8 mouse cellular contexts compared by ENCODE assay signal in genomic region chr15:103284647-103285046, GRCm38 (mm10). TPM values are rescaled to one million over a fixed set of nuclear protein-coding genes. Genes with fewer than 3 reads are reported as not detected.
DNase-seq lines count a peak whose midpoint lies in the region; ATAC-seq and TF ChIP-seq lines count a peak whose summit lies in the region.
"Had no signal": no experiment of that assay in that cellular context is flagged by ENCODE, and none has a peak within 500 bp of the region (broad histone marks: within the 10 kb centered on the region; RNA-seq: fewer than 3 reads in every experiment).

No protein-coding gene starts in this region.

- WGBS in heart, embryonic 16.5 days: 16% methylated on average over 2 of the region's 2 CpGs
- 36% methylated on average over 2 of the region's 2 CpGs for WGBS in liver, embryonic 16.5 days (ENCODE audit: insufficient replicate concordance)

- TF ChIP-seq CTCF in brain, embryonic 14.5 days (IDR thresholded peaks at IDR 0.05; ENCODE audit: borderline replicate concordance, extremely low read depth, insufficient read depth, insufficient read length): peak; percentile 22; the same call in 1 of the 2 replicates

- H3K4me3 ChIP-seq in heart, embryonic 16.5 days (ENCODE audit: low read length): no peak overlapping the region
- H3K4me3 ChIP-seq in liver, embryonic 16.5 days (ENCODE audit: low read depth, low read length): no peak overlapping the region

- H3K9ac ChIP-seq in heart, embryonic 16.5 days (ENCODE audit: low read length): no peak overlapping the region
- peak overlapping the region; percentile 4; the same call in 1 of the 2 replicates for H3K9ac ChIP-seq in liver, embryonic 16.5 days (ENCODE audit: low read depth, low read length)

- no peak for ATAC-seq in heart, embryonic 16.5 days (replicated peaks; ENCODE audit: extremely low read depth, insufficient read depth, low FRiP score)
- ATAC-seq in liver, embryonic 16.5 days (ENCODE audit: low read depth): no peak
- ATAC-seq in erythroid progenitor cell, adult 5-6 weeks (replicated peaks; ENCODE audit: low FRiP score, poor library complexity, severe bottlenecking): no peak

- no peak for TF ChIP-seq POLR2A in brain, embryonic 14.5 days (IDR thresholded peaks at IDR 0.05; ENCODE audit: borderline replicate concordance, extremely low read depth, insufficient read depth, insufficient read length, poor library complexity, severe bottlenecking)

- H3K9me3 ChIP-seq in heart, embryonic 16.5 days (replicated peaks; ENCODE audit: control insufficient read depth, low read length): no peaks in the 10 kb centered on the region
- H3K9me3 ChIP-seq in liver, embryonic 16.5 days (replicated peaks; ENCODE audit: control insufficient read depth, low read length): no peaks in the 10 kb centered on the region

- H3K27ac ChIP-seq in heart, embryonic 16.5 days (ENCODE audit: low read length): peak overlapping the region; percentile 71
- H3K27ac ChIP-seq in liver, embryonic 16.5 days (ENCODE audit: low read length): 0 out of 2 replicates have a peak overlapping the region, but pooled peaks have one; percentile 13

- H3K4me1 ChIP-seq in heart, embryonic 16.5 days (ENCODE audit: control insufficient read depth, insufficient read depth, low read length): peaks cover 18% of the 10 kb centered on the region
- H3K4me1 ChIP-seq in liver, embryonic 16.5 days (ENCODE audit: control insufficient read depth, low read depth, low read length): peaks cover 34% of the 10 kb centered on the region

- H3K27me3 ChIP-seq in heart, embryonic 16.5 days (ENCODE audit: control insufficient read depth, insufficient read depth, low read length): no peaks in the 10 kb centered on the region
- H3K27me3 ChIP-seq in liver, embryonic 16.5 days (ENCODE audit: control insufficient read depth, insufficient read depth, low read depth, low read length): no peaks in the 10 kb centered on the region

- H3K4me2 ChIP-seq in heart, embryonic 16.5 days (ENCODE audit: low read depth, low read length): no peak overlapping the region
- no peak overlapping the region for H3K4me2 ChIP-seq in liver, embryonic 16.5 days (ENCODE audit: low read depth, low read length)

- no peak for DNase-seq in heart, postnatal 4 days
- DNase-seq in 3T3-L1 (ENCODE audit: low read depth, low spot score): peak; percentile 73
- no peak for DNase-seq in brain, embryonic 14.5 days (ENCODE audit: low read depth)
- no peak for DNase-seq in left cerebral cortex, adult 8-10 months (ENCODE audit: low spot score in 2 of 2)

- no peaks in the 10 kb centered on the region for H3K36me3 ChIP-seq in heart, embryonic 16.5 days (ENCODE audit: control insufficient read depth, insufficient read depth)
- peaks cover 7% of the 10 kb centered on the region for H3K36me3 ChIP-seq in liver, embryonic 16.5 days (ENCODE audit: control insufficient read depth, insufficient read depth)

RNA-seq across cellular contexts. Expression of gene Copz1, which starts 12.1 kb away (rescaled TPM):
- 155 and 161 TPM in 2 replicates for polyA plus RNA-seq in heart, embryonic 16.5 days (2015; fragmentation: Nextera tagmentation; extraction: Ambion mirVana)
- 10 to 100 TPM; 88.7 to 91.2 TPM for total RNA-seq in heart, postnatal 4 days (2021)
- 165 and 192 TPM in 2 replicates for polyA plus RNA-seq in brain, embryonic 14.5 days (2012; rRNA removed)
- 194 TPM in 2 replicates for polyA plus RNA-seq in liver, embryonic 16.5 days (2015; fragmentation: Nextera tagmentation; extraction: Ambion mirVana)
- total RNA-seq in left cerebral cortex, adult 8-10 months (2022): 10 to 100 TPM; 90.9 to 93.2 (median 91.9) TPM
- 158 and 167 TPM in 2 replicates for total RNA-seq in erythroid progenitor cell, adult 5-6 weeks (2015; ENCODE audit: low replicate concordance)
- 37.6 and 42.4 TPM in 2 replicates for total RNA-seq in erythroid progenitor cell, adult 5-6 weeks (2017; ENCODE audit: low replicate concordance)

RNA-seq across cellular contexts. Expression of gene Gpr84, which starts 25.8 kb away (rescaled TPM):
- polyA plus RNA-seq in heart, embryonic 16.5 days (2015; fragmentation: Nextera tagmentation; extraction: Ambion mirVana): 0.19 TPM in 1 of 2 replicates, not detected in the other
- total RNA-seq in heart, postnatal 4 days (2021): not detected
- 0.30 and 0.33 TPM in 2 replicates for polyA plus RNA-seq in brain, embryonic 14.5 days (2012; rRNA removed)
- polyA plus RNA-seq in liver, embryonic 16.5 days (2015; fragmentation: Nextera tagmentation; extraction: Ambion mirVana): 1.0 and 1.1 TPM in 2 replicates
- 1 to 10 TPM in 2 of 4 experiments, under 1 TPM in 2; 0.76 to 6.8 (median 2.8) TPM for total RNA-seq in left cerebral cortex, adult 8-10 months (2022)
- total RNA-seq in erythroid progenitor cell, adult 5-6 weeks (2015; ENCODE audit: low replicate concordance): 0.72 TPM in 1 of 2 replicates, not detected in the other
- 3.9 TPM in 1 of 2 replicates, not detected in the other for total RNA-seq in erythroid progenitor cell, adult 5-6 weeks (2017; ENCODE audit: low replicate concordance)

RNA-seq across cellular contexts. Expression of gene Nfe2, which starts 26.4 kb away (rescaled TPM):
- 3.3 and 3.9 TPM in 2 replicates for polyA plus RNA-seq in heart, embryonic 16.5 days (2015; fragmentation: Nextera tagmentation; extraction: Ambion mirVana)
- total RNA-seq in heart, postnatal 4 days (2021): 1 to 10 TPM; 1.0 to 1.1 TPM
- 0.53 and 1.2 TPM in 2 replicates for polyA plus RNA-seq in brain, embryonic 14.5 days (2012; rRNA removed)
- polyA plus RNA-seq in liver, embryonic 16.5 days (2015; fragmentation: Nextera tagmentation; extraction: Ambion mirVana): 202 and 220 TPM in 2 replicates
- total RNA-seq in left cerebral cortex, adult 8-10 months (2022): not detected
- total RNA-seq in erythroid progenitor cell, adult 5-6 weeks (2015; ENCODE audit: low replicate concordance): 368 and 436 TPM in 2 replicates
- 353 and 370 TPM in 2 replicates for total RNA-seq in erythroid progenitor cell, adult 5-6 weeks (2017; ENCODE audit: low replicate concordance)
- total RNA-seq: left cerebral cortex, postnatal 4 days had no signal

RNA-seq across cellular contexts. Expression of gene Hnrnpa1, which starts 44.4 kb away (rescaled TPM):
- polyA plus RNA-seq in heart, embryonic 16.5 days (2015; fragmentation: Nextera tagmentation; extraction: Ambion mirVana): 344 and 353 TPM in 2 replicates
- total RNA-seq in heart, postnatal 4 days (2021): 100 to 1,000 TPM; 408 to 415 TPM
- 976 and 1,085 TPM in 2 replicates for polyA plus RNA-seq in brain, embryonic 14.5 days (2012; rRNA removed)
- 174 and 193 TPM in 2 replicates for polyA plus RNA-seq in liver, embryonic 16.5 days (2015; fragmentation: Nextera tagmentation; extraction: Ambion mirVana)
- total RNA-seq in left cerebral cortex, adult 8-10 months (2022): 100 to 1,000 TPM; 254 to 309 (median 279) TPM
- total RNA-seq in erythroid progenitor cell, adult 5-6 weeks (2015; ENCODE audit: low replicate concordance): 198 and 238 TPM in 2 replicates
- total RNA-seq in erythroid progenitor cell, adult 5-6 weeks (2017; ENCODE audit: low replicate concordance): 338 and 377 TPM in 2 replicates

RNA-seq across cellular contexts. Expression of gene Cbx5, which starts 45.0 kb away (rescaled TPM):
- 70.4 and 81.2 TPM in 2 replicates for polyA plus RNA-seq in heart, embryonic 16.5 days (2015; fragmentation: Nextera tagmentation; extraction: Ambion mirVana)
- 100 to 1,000 TPM; 146 TPM for total RNA-seq in heart, postnatal 4 days (2021)
- polyA plus RNA-seq in brain, embryonic 14.5 days (2012; rRNA removed): 101 and 118 TPM in 2 replicates
- polyA plus RNA-seq in liver, embryonic 16.5 days (2015; fragmentation: Nextera tagmentation; extraction: Ambion mirVana): 40.6 and 45.9 TPM in 2 replicates
- total RNA-seq in left cerebral cortex, adult 8-10 months (2022): 100 to 1,000 TPM; 174 to 198 (median 181) TPM
- total RNA-seq in erythroid progenitor cell, adult 5-6 weeks (2015; ENCODE audit: low replicate concordance): 181 and 243 TPM in 2 replicates
- 214 and 236 TPM in 2 replicates for total RNA-seq in erythroid progenitor cell, adult 5-6 weeks (2017; ENCODE audit: low replicate concordance)

Comparison
In these comparisons a context has a peak if more than half of its experiments do, and no peak if none do; other contexts are left out.
1. RNA of gene Nfe2, which starts 26.4 kb away (total RNA-seq): 353 to 436 TPM in erythroid progenitor cell, adult 5-6 weeks; 1.0 to 1.1 TPM in heart, postnatal 4 days and not detected in left cerebral cortex, adult 8-10 months; every median in the first group is over 100 times any median in the second.